Mouse (Mus musculus) kidney, postnatal 0 days (tissue): ENCODE measurements around the gene Eef1g. TPM values are rescaled to one million over a fixed set of nuclear protein-coding genes. Genes with fewer than 3 reads are reported as not detected.
A peak's percentile ranks its signal among the peaks of the same experiment; 100 is the strongest.

ENCODE experiments used
- ATAC-seq: fragments of 200-750 bp; cut with Nextera tagmentation; replicated peaks from 2 replicates; pipeline ENCODE4 v1.8.0; 2017; ENCODE audit warnings: low read depth, moderate number of reproducible peaks, moderate TSS enrichment, moderate library complexity; ENCODE audit not compliant: low FRiP score
- DNase-seq: peaks from one replicate; pipeline ENCODE4 v3.0.0-alpha.2; 2016; ENCODE audit warnings: low spot score
- H3K27ac ChIP-seq: fragments of 300-500 bp; sonication (generic); 2 replicates; pipeline ENCODE4 v1.5.1; 2014; ENCODE audit warnings: mild to moderate bottlenecking
- H3K27me3 ChIP-seq: fragments of 300-500 bp; sonication (generic); 2 replicates; pipeline ENCODE4 v1.6.1; 2014; ENCODE audit warnings: low read length, mixed read lengths; ENCODE audit not compliant: insufficient read depth
- H3K36me3 ChIP-seq: fragments of 300-500 bp; sonication (generic); 2 replicates; pipeline ENCODE4 v1.6.1; 2014; ENCODE audit warnings: low read length, mixed read lengths; ENCODE audit not compliant: insufficient read depth
- H3K4me1 ChIP-seq: fragments of 300-500 bp; sonication (generic); replicated peaks from 2 replicates; pipeline ENCODE4 v1.6.1; 2014; ENCODE audit warnings: antibody characterized with exemption, low read length, mixed read lengths; ENCODE audit not compliant: insufficient read depth
- H3K4me2 ChIP-seq: fragments of 300-500 bp; sonication (generic); 2 replicates; pipeline ENCODE4 v1.6.1; 2014; ENCODE audit warnings: mild to moderate bottlenecking, low read length, moderate library complexity, mixed read lengths
- H3K4me3 ChIP-seq: fragments of 300-500 bp; sonication (generic); replicated peaks from 2 replicates; pipeline ENCODE4 v1.5.1; 2014; ENCODE audit warnings: low read depth, low read length
- H3K9ac ChIP-seq: fragments of 300-500 bp; sonication (generic); 2 replicates; pipeline ENCODE4 v1.6.1; 2014; ENCODE audit warnings: low read depth, low read length
- H3K9me3 ChIP-seq: fragments of 300-500 bp; sonication (generic); replicated peaks from 2 replicates; pipeline ENCODE4 v1.6.1; 2016; ENCODE audit warnings: low read length, inconsistent platforms, mixed read lengths
- CTCF ChIP-seq: IDR thresholded peaks from 2 replicates; pipeline ENCODE4 v1.5.1; 2016; ENCODE audit warnings: antibody characterized with exemption, low read depth, mild to moderate bottlenecking, moderate library complexity
- WGBS: fragments of 180-500 bp; shearing (Covaris S2); extraction: QIAGEN DNeasy Blood & Tissue Kit; methylation state at CpG from one replicate; pipeline ENCODE4 v1.1.7; 2014; 5-methylcytosine and 5-hydroxymethylcytosine counted together
- polyA plus RNA-seq: library from polyadenylated mRNA; unstranded; fragments of >200 nt; fragmentation: Nextera tagmentation; extraction: Ambion mirVana; gene quantifications from 2 replicates; pipeline ENCODE4 v1.2.1, GENCODE M21; 2015

Gene Eef1g
- polyA plus RNA-seq, result 328 and 354 TPM in 2 replicates

DNA sequence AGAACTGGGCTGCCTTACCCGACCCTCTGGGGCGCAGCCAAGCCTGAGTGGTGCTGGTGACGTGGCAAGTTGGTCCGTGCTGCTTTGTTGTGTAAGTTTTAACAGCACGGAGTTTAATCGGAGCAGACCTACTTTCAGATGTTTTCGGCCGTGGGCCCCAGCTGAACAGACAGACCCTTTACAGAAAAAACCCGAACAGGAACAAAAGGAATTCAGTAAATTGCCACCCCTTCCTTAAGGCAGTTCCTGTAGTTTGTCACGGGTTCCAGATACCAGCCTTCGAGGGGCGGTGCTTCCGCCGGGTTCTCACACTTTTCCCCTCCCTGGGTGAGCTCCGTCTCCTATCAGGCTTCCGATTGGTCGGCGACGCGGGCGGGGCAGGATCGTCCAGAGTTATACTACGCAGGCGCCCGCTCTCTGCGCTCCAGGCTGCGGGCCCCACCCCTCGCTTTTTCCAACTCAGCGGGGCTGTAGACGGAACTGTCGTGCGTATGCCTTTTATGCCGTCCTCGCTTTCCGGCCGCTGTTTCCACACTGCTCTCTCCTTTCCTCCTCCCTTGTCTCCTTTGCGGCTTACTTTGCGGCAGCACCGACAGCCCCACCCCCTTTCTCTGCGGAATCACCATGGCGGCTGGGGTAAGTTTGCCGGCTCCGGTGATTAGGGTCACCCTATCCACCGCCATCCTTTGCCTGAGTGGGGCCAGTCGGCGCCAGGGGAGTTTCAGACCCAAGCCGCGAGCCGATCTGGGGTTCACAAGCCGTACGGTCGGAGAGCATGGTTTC, at the start of gene Eef1g:
Gene Eef1g (plus strand): TSS at position 452 of the 783 bp plus-strand sequence.
- H3K27ac ChIP-seq, result peak within 1 kb of the TSS; percentile 94
- DNase-seq, result peak; percentile 100
- peaks cover 64% of the 10 kb centered on the region for H3K36me3 ChIP-seq
- H3K9ac ChIP-seq, result peak within 1 kb of the TSS; percentile 94
- WGBS, result under 1% methylated on average over 52 of the region's 52 CpGs
- no peak for TF ChIP-seq CTCF
- peak within 1 kb of the TSS; percentile 89 for H3K4me3 ChIP-seq
- H3K9me3 ChIP-seq, result no peaks in the 10 kb centered on the region
- 0 out of 2 replicates have a peak, but pooled peaks cover 5% of the 10 kb centered on the region for H3K4me1 ChIP-seq
- ATAC-seq, result peak; percentile 99
- no peaks in the 10 kb centered on the region for H3K27me3 ChIP-seq
- peak within 1 kb of the TSS; percentile 81 for H3K4me2 ChIP-seq

- no peak for TF ChIP-seq CTCF
- peaks cover 7% of the 10 kb centered on the region; the same call in 1 of the 2 replicates for H3K4me1 ChIP-seq
- no peak overlapping the region for H3K4me2 ChIP-seq
- no peak overlapping the region for H3K9ac ChIP-seq
- H3K27me3 ChIP-seq, result no peaks in the 10 kb centered on the region
- no peak overlapping the region for H3K4me3 ChIP-seq
- DNase-seq, result no peak
- peaks cover 27% of the 10 kb centered on the region for H3K36me3 ChIP-seq
- 92% methylated on average over 3 of the region's 3 CpGs for WGBS
- H3K9me3 ChIP-seq, result no peaks in the 10 kb centered on the region
- no peak overlapping the region for H3K27ac ChIP-seq
- ATAC-seq, result no peak
These were observed 47.8 kb upstream of the Eef1g start for GRCm38 (mm10) chr19:8919000-8919399.

DNA sequence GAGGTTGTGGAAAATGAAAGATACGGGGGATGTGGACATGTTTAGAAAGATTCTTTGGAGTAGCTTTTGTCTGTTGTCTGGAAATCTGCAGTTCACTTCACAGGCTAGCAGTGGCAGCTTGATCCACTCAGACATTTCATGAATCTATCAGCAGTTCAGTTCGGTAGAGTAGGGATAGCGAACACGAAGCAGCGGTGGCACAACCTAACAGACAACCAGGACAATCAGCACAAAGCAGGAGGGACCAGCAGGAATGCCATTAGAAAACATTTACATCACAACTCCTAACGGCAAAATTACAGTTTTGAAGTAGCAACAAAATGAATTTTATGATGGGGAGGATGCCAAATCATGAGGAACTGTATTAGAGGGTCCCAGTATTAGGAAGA, 47.2 kb upstream of the Eef1g start:
- no peak for TF ChIP-seq CTCF
- Histone ChIP-seq H3K4me1 (peaks cover 7% of the 10 kb centered on the region; the same call in 1 of the 2 replicates), H3K27ac (peak overlapping the region; percentile 91), H3K27me3 (no peaks in the 10 kb centered on the region), H3K9me3 (no peaks in the 10 kb centered on the region), H3K4me3 (0 out of 2 replicates have a peak overlapping the region, but pooled peaks have one; percentile 72), H3K4me2 (peak overlapping the region; percentile 63), H3K36me3 (peaks cover 20% of the 10 kb centered on the region), H3K9ac (no peak overlapping the region)
- ATAC-seq (no peak), DNase-seq (no peak)
- 61% methylated on average over 6 of the region's 6 CpGs for WGBS

- ATAC-seq, result peak; percentile 98
- no peaks in the 10 kb centered on the region for H3K9me3 ChIP-seq
- no peaks in the 10 kb centered on the region for H3K27me3 ChIP-seq
- peak within 1 kb of the TSS; percentile 63 for H3K4me2 ChIP-seq
- no peak for TF ChIP-seq CTCF
- peak; percentile 98 for DNase-seq
- WGBS, result 2% methylated on average over 48 of the region's 50 CpGs
- H3K27ac ChIP-seq, result peak within 1 kb of the TSS; percentile 91
- peaks cover 7% of the 10 kb centered on the region; the same call in 1 of the 2 replicates for H3K4me1 ChIP-seq
- peak within 1 kb of the TSS; percentile 72 for H3K4me3 ChIP-seq
- H3K36me3 ChIP-seq, result peaks cover 15% of the 10 kb centered on the region
- peak within 1 kb of the TSS; percentile 62 for H3K9ac ChIP-seq
These were observed 46.6 kb upstream of the Eef1g start, which contains the start of gene B3gat3 for GRCm38 (mm10) chr19:8920073-8920736. B3gat3 (plus strand) TSS chr19:8920374.

DNA sequence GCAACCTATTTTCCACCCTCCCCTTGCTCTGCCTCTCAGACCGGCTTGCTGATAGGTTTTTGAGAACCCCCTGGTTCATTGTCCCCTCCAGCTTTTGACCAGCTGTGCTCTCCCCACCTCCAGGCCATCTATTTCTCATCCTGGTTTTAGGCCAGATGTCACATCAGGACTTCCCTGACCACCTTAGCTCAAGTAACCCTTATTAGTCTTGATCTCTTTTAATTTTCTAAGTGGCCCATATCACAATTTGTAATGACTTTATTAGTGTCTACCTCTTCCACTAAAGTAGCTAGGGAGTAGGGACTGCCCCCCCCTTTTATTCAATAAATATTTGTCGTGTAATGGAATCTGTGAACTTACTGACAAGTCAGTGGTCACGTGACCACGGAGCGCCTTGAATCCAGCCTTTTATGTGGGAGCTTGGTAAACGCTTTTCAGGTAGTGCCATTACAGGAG, 46.0 kb upstream of the Eef1g start:
- Histone ChIP-seq H3K4me2 (peak overlapping the region; percentile 63), H3K36me3 (peaks cover 9% of the 10 kb centered on the region; the same call in 1 of the 2 replicates), H3K9me3 (no peaks in the 10 kb centered on the region), H3K27me3 (no peaks in the 10 kb centered on the region), H3K9ac (peak overlapping the region; percentile 62), H3K4me3 (peak overlapping the region; percentile 72), H3K4me1 (peaks cover 7% of the 10 kb centered on the region; the same call in 1 of the 2 replicates), H3K27ac (peak overlapping the region; percentile 91)
- DNase-seq, result peak; percentile 70
- ATAC-seq, result no peak
- TF ChIP-seq CTCF, result no peak
- 0% methylated on average over 6 of the region's 6 CpGs for WGBS

DNA sequence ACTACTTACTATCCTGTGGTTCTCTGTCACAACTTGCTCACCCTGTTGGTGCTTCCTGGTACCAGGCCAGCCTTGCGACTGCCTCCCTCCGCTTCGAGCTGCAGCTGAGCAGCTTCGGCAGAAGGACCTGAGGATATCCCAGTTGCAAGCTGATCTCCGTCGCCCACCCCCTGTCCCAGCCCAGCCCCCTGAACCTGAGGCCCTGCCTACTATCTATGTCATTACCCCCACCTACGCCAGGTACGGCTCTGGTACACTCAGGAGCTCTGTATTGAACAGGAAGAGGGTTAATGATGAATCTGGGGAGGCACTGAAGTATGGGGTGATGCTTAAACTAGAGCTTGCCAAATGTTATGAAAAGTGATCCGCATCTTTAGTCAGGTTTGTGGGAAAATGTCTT, 45.1 kb upstream of the Eef1g start:
- no peak overlapping the region for H3K27ac ChIP-seq
- no peak for ATAC-seq
- WGBS, result 74% methylated on average over 9 of the region's 9 CpGs
- 0 out of 2 replicates have a peak overlapping the region, but pooled peaks have one; percentile 62 for H3K9ac ChIP-seq
- no peaks in the 10 kb centered on the region for H3K9me3 ChIP-seq
- TF ChIP-seq CTCF, result no peak
- no peak overlapping the region; the same call in 1 of the 2 replicates for H3K4me2 ChIP-seq
- peaks cover 6% of the 10 kb centered on the region; the same call in 1 of the 2 replicates for H3K36me3 ChIP-seq
- no peak for DNase-seq
- H3K27me3 ChIP-seq, result no peaks in the 10 kb centered on the region
- H3K4me3 ChIP-seq, result no peak overlapping the region
- peaks cover 7% of the 10 kb centered on the region; the same call in 1 of the 2 replicates for H3K4me1 ChIP-seq
